ENCODE assay signal across 9 mouse cellular contexts in the genomic region with DNA sequence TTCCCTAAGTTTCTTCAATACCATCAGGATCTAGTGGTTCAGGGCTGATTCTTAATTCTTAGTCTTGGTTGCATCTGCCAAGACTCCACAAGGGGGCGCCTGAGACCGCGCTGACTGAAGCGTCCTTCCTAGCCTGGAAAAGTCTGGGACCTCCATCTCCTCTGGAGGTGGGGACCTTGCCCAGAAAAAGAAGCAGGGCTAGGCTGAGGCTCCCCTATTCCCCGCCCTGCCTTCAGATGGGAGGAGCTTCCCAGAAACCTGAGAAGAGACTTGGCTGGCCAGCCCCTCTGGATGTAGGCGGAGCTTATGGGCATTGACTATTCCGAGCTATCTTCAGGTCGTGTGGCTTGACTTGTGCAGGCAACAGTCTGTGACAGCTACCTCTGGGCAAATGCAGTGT. TPM values are rescaled to one million over a fixed set of nuclear protein-coding genes. Genes with fewer than 3 reads are reported as not detected.
A peak's percentile ranks its signal among the peaks of the same experiment; 100 is the strongest.
DNase-seq lines count a peak whose midpoint lies in the region; ATAC-seq and TF ChIP-seq lines count a peak whose summit lies in the region.
"Had no signal": no experiment of that assay in that cellular context is flagged by ENCODE, and none has a peak within 500 bp of the region (broad histone marks: within the 10 kb centered on the region; RNA-seq: fewer than 3 reads in every experiment).

No protein-coding gene starts in this region.

- dilution Hi-C loops in CH12.LX (cut with MboI; ENCODE audit: extremely low pct_ligation_motif_present, extremely low pct_unique_long_range_greater_than_20kb, low sequenced_read_pairs): no loop called here

- in situ Hi-C loops in CH12.LX (cut with MboI; ENCODE audit: low pct_ligation_motif_present, low pct_unique_long_range_greater_than_20kb, low sequenced_read_pairs): loop anchor here (10.0 kb wide), 1 partner anchor 299 kb away; no protein-coding TSS in a partner anchor

- H3K4me3 ChIP-seq in CH12.LX (replicated peaks in 1 of 3; ENCODE audit: low read depth in 2 of 3, low read length in 2 of 3, poor library complexity in 1 of 3): no peak overlapping the region
- no peak overlapping the region for H3K4me3 ChIP-seq in heart, embryonic 16.5 days (ENCODE audit: low read length)

- no peaks in the 10 kb centered on the region for H3K36me3 ChIP-seq in CH12.LX (replicated peaks in 1 of 2; ENCODE audit: control insufficient read depth in 1 of 2, insufficient read depth in 1 of 2, low read length in 1 of 2)
- no peaks in the 10 kb centered on the region for H3K36me3 ChIP-seq in heart, embryonic 16.5 days (ENCODE audit: control insufficient read depth, insufficient read depth)

- DNase-seq in CH12.LX (ENCODE audit: extremely low read depth): peak; percentile 59
- DNase-seq in brain, adult 2 months (ENCODE audit: low read depth, low spot score): peak; percentile 73
- DNase-seq in kidney, postnatal 14 days: peak; percentile 87
- peak; percentile 87 to 90 for DNase-seq in lung, adult 18-20 months
- DNase-seq in ovary, adult 18-20 months (ENCODE audit: low spot score): peak; percentile 69
- peak; percentile 60 for DNase-seq in thymus, postnatal 14 days

- TF ChIP-seq CTCF in CH12.LX (conservative IDR thresholded peaks at IDR 0.05 in 1 of 2, IDR thresholded peaks at IDR 0.05 in 1 of 2; ENCODE audit: low read depth in 2 of 2, low read length in 2 of 2): peak; percentile 39 to 95; a peak in 3 of 4 replicates

- H3K79me2 ChIP-seq in CH12.LX (replicated peaks; ENCODE audit: control insufficient read depth, extremely low read depth, insufficient read depth, poor library complexity, severe bottlenecking): 0 out of 2 replicates have a peak, but pooled peaks cover 6% of the 10 kb centered on the region

- H3K9me3 ChIP-seq in CH12.LX (replicated peaks; ENCODE audit: low read length): no peaks in the 10 kb centered on the region
- H3K9me3 ChIP-seq in heart, embryonic 16.5 days (replicated peaks; ENCODE audit: control insufficient read depth, low read length): no peaks in the 10 kb centered on the region

- H3K27me3 ChIP-seq in CH12.LX (replicated peaks): peaks cover 67% of the 10 kb centered on the region
- no peaks in the 10 kb centered on the region for H3K27me3 ChIP-seq in heart, embryonic 16.5 days (ENCODE audit: control insufficient read depth, insufficient read depth, low read length)

- ATAC-seq in erythroid progenitor cell, adult 5-6 weeks (replicated peaks; ENCODE audit: low FRiP score, poor library complexity, severe bottlenecking): peak; percentile 23
- peak; percentile 39 for ATAC-seq in heart, embryonic 16.5 days (replicated peaks; ENCODE audit: extremely low read depth, insufficient read depth, low FRiP score)

- no peak for TF ChIP-seq EP300 in CH12.LX (IDR thresholded peaks at IDR 0.05; ENCODE audit: low read length)

- H3K4me2 ChIP-seq in CH12.LX (ENCODE audit: insufficient read depth, low read depth, poor library complexity, severe bottlenecking): peak overlapping the region; percentile 54
- H3K4me2 ChIP-seq in heart, embryonic 16.5 days (ENCODE audit: low read depth, low read length): peak overlapping the region; percentile 33; the same call in 1 of the 2 replicates

- TF ChIP-seq POLR2A in CH12.LX (IDR thresholded peaks at IDR 0.05; ENCODE audit: low read depth, low read length): no peak

- under 1% methylated on average over 8 of the region's 8 CpGs for WGBS in heart, embryonic 16.5 days

- peak; percentile 91 for TF ChIP-seq RAD21 in CH12.LX (IDR thresholded peaks at IDR 0.05; ENCODE audit: low read depth, low read length)

- no peak overlapping the region for H3K27ac ChIP-seq in CH12.LX (ENCODE audit: insufficient read depth, low read depth)
- peak overlapping the region; percentile 30 for H3K27ac ChIP-seq in heart, embryonic 16.5 days (ENCODE audit: low read length)

- H3K9ac ChIP-seq in CH12.LX (ENCODE audit: insufficient read depth, low read depth): no peak overlapping the region
- H3K9ac ChIP-seq in heart, embryonic 16.5 days (ENCODE audit: low read length): no peak overlapping the region

- H3K4me1 ChIP-seq in CH12.LX (ENCODE audit: control insufficient read depth in 1 of 2, insufficient read depth in 2 of 2): peaks cover 12 to 37% of the 10 kb centered on the region in 2 experiments
- peaks cover 32% of the 10 kb centered on the region for H3K4me1 ChIP-seq in heart, embryonic 16.5 days (ENCODE audit: control insufficient read depth, insufficient read depth, low read length)

TF ChIP-seq in CH12.LX, 34 proteins besides CTCF, POLR2A, EP300 and RAD21:
- no peak for TF ChIP-seq SIN3A (IDR thresholded peaks at IDR 0.05; ENCODE audit: low read length)
- 0 out of 2 replicates have a peak, but pooled peaks have one; percentile 10 for TF ChIP-seq MEF2A (IDR thresholded peaks at IDR 0.05; ENCODE audit: borderline replicate concordance, low read depth, low read length)
- TF ChIP-seq SMC3 (IDR thresholded peaks at IDR 0.05; ENCODE audit: low read depth, low read length): peak; percentile 95
- no peak for TF ChIP-seq POLR2AphosphoS2 (IDR thresholded peaks at IDR 0.05; ENCODE audit: low read depth, low read length)
- TF ChIP-seq TBP (conservative IDR thresholded peaks at IDR 0.05; ENCODE audit: low read depth, low read length): no peak
- TF ChIP-seq MAZ (IDR thresholded peaks at IDR 0.05; ENCODE audit: low read depth, low read length): no peak
- TF ChIP-seq CHD2 (IDR thresholded peaks at IDR 0.05; ENCODE audit: low read length): no peak
- no peak for TF ChIP-seq USF2 (conservative IDR thresholded peaks at IDR 0.05; ENCODE audit: low read depth, low read length)
- no peak for TF ChIP-seq ETS1 (conservative IDR thresholded peaks at IDR 0.05; ENCODE audit: low read depth, low read length)
- peak; percentile 67 for TF ChIP-seq ZC3H11A (IDR thresholded peaks at IDR 0.05; ENCODE audit: low read depth, low read length)
- no peak for TF ChIP-seq ZMIZ1 (IDR thresholded peaks at IDR 0.05; ENCODE audit: low read depth, low read length)
- no peak for TF ChIP-seq ELF1 (IDR thresholded peaks at IDR 0.05; ENCODE audit: low read depth, low read length)

RNA-seq across cellular contexts. Expression of a gene that starts 2.5 kb away (rescaled TPM):
- total RNA-seq in CH12.LX (2012; rRNA removed) (16.9 and 17.2 TPM in 2 replicates), CH12.LX (2014; rRNA removed) (13.0 and 13.3 TPM in 2 replicates)
- 24.5 and 29.9 TPM in 2 replicates for polyA plus RNA-seq in CH12.LX (2012; ENCODE audit: insufficient read length, low read depth)
- 8.8 and 9.4 TPM in 2 replicates for total RNA-seq in erythroid progenitor cell, adult 5-6 weeks (2015; ENCODE audit: low replicate concordance)
- total RNA-seq in erythroid progenitor cell, adult 5-6 weeks (2017; ENCODE audit: low replicate concordance): 7.6 and 9.2 TPM in 2 replicates
- polyA plus RNA-seq in heart, embryonic 16.5 days (2015; fragmentation: Nextera tagmentation; extraction: Ambion mirVana): 6.1 and 9.9 TPM in 2 replicates

RNA-seq across cellular contexts. Expression of a gene that starts 13.8 kb away (rescaled TPM):
- total RNA-seq in CH12.LX (2012; rRNA removed) (not detected in 2 replicates), CH12.LX (2014; rRNA removed) (not detected in 2 replicates)
- polyA plus RNA-seq in CH12.LX (2012; ENCODE audit: insufficient read length, low read depth): not detected in 2 replicates
- not detected in 2 replicates for total RNA-seq in erythroid progenitor cell, adult 5-6 weeks (2015; ENCODE audit: low replicate concordance)
- not detected in 2 replicates for total RNA-seq in erythroid progenitor cell, adult 5-6 weeks (2017; ENCODE audit: low replicate concordance)
- polyA plus RNA-seq in heart, embryonic 16.5 days (2015; fragmentation: Nextera tagmentation; extraction: Ambion mirVana): 0.05 and 0.22 TPM in 2 replicates
- total RNA-seq: layer of hippocampus, adult 8-10 months had no signal

RNA-seq across cellular contexts. Expression of a gene that starts 18.7 kb away (rescaled TPM):
- total RNA-seq in CH12.LX (2012; rRNA removed) (3,654 and 3,770 TPM in 2 replicates), CH12.LX (2014; rRNA removed) (1,686 and 1,748 TPM in 2 replicates)
- 705 and 1,020 TPM in 2 replicates for polyA plus RNA-seq in CH12.LX (2012; ENCODE audit: insufficient read length, low read depth)
- 412 and 611 TPM in 2 replicates for total RNA-seq in erythroid progenitor cell, adult 5-6 weeks (2015; ENCODE audit: low replicate concordance)
- 390 and 599 TPM in 2 replicates for total RNA-seq in erythroid progenitor cell, adult 5-6 weeks (2017; ENCODE audit: low replicate concordance)
- 208 and 247 TPM in 2 replicates for polyA plus RNA-seq in heart, embryonic 16.5 days (2015; fragmentation: Nextera tagmentation; extraction: Ambion mirVana)

RNA-seq across cellular contexts. Expression of a gene that starts 50.2 kb away (rescaled TPM):
- total RNA-seq in CH12.LX (2012; rRNA removed): 0.46 and 0.85 TPM in 2 replicates
- total RNA-seq in CH12.LX (2014; rRNA removed): 0.16 and 0.20 TPM in 2 replicates
- 0.45 and 0.67 TPM in 2 replicates for polyA plus RNA-seq in CH12.LX (2012; ENCODE audit: insufficient read length, low read depth)
- under 0.01 and 0.42 TPM in 2 replicates for total RNA-seq in erythroid progenitor cell, adult 5-6 weeks (2015; ENCODE audit: low replicate concordance)
- 0.13 and 0.15 TPM in 2 replicates for total RNA-seq in erythroid progenitor cell, adult 5-6 weeks (2017; ENCODE audit: low replicate concordance)
- 17.7 and 32.1 TPM in 2 replicates for polyA plus RNA-seq in heart, embryonic 16.5 days (2015; fragmentation: Nextera tagmentation; extraction: Ambion mirVana)

RNA-seq across cellular contexts. Expression of a gene that starts 58.7 kb away (rescaled TPM):
- not detected in 2 replicates for total RNA-seq in CH12.LX (2012; rRNA removed)
- not detected in 2 replicates for total RNA-seq in CH12.LX (2014; rRNA removed)
- not detected in 2 replicates for polyA plus RNA-seq in CH12.LX (2012; ENCODE audit: insufficient read length, low read depth)
- total RNA-seq in erythroid progenitor cell, adult 5-6 weeks (2015; ENCODE audit: low replicate concordance): not detected in 2 replicates
- total RNA-seq in erythroid progenitor cell, adult 5-6 weeks (2017; ENCODE audit: low replicate concordance): not detected in 2 replicates
- 3.9 and 5.7 TPM in 2 replicates for polyA plus RNA-seq in heart, embryonic 16.5 days (2015; fragmentation: Nextera tagmentation; extraction: Ambion mirVana)
- total RNA-seq: layer of hippocampus, adult 8-10 months had no signal
